Mouse (Mus musculus): Measurements from ENCODE around the gene Slc46a1. TPM values are rescaled to one million over a fixed set of nuclear protein-coding genes. Genes with fewer than 3 reads are reported as not detected.
A peak's percentile ranks its signal among the peaks of the same experiment; 100 is the strongest.

Gene Slc46a1
- total RNA-seq, 2 experiments from 2014 or later = 8.7 to 9.6 TPM

- intact Hi-C loops (cut with DNase I) = no loop called here
- peak; percentile 94 to 97 for DNase-seq (ENCODE audit: extremely low spot score in 1 of 2, low spot score in 2 of 2)
These were observed 32.3 kb downstream of the Slc46a1 start, which contains the start of gene Sarm1 for GRCm38 (mm10) chr11:78497544-78498522. Sarm1 (minus strand) TSS chr11:78497754.

- intact Hi-C loops (cut with DNase I) = no loop called here
- peak in 1 of 2 experiments; percentile 80 for DNase-seq (ENCODE audit: extremely low spot score in 1 of 2, low spot score in 2 of 2)
These were observed 33.5 kb downstream of the Slc46a1 start, which contains the start of gene Vtn for GRCm38 (mm10) chr11:78499004-78499403. Vtn (plus strand) TSS chr11:78499091.

- intact Hi-C loops (cut with DNase I) = no loop called here
These were observed 34.0 kb downstream of the Slc46a1 start for GRCm38 (mm10) chr11:78499543-78499942.

GRCm38 (mm10) chr11:78500623-78501202, 35.2 kb downstream of the Slc46a1 start:
- no peak for DNase-seq (ENCODE audit: extremely low spot score in 1 of 2, low spot score in 2 of 2)

More at GRCm38 (mm10) chr11:78499543-78499942, 34.0 kb downstream of the Slc46a1 start:
- no peak for DNase-seq (ENCODE audit: extremely low spot score in 1 of 2, low spot score in 2 of 2)

GRCm38 (mm10) chr11:78501529-78501928, 36.0 kb downstream of the Slc46a1 start:
- DNase-seq (ENCODE audit: extremely low spot score in 1 of 2, low spot score in 2 of 2) = no peak
- intact Hi-C loops (cut with DNase I) = no loop called here

More at GRCm38 (mm10) chr11:78500623-78501202, 35.2 kb downstream of the Slc46a1 start:
- intact Hi-C loops (cut with DNase I) = no loop called here

- DNase-seq (ENCODE audit: extremely low spot score in 1 of 2, low spot score in 2 of 2) = no peak
- intact Hi-C loops (cut with DNase I) = no loop called here
These were observed 37.6 kb downstream of the Slc46a1 start, which contains the start of gene Sebox for GRCm38 (mm10) chr11:78502909-78503650. Sebox (plus strand) TSS chr11:78503447.

- intact Hi-C loops (cut with DNase I) = no loop called here
- DNase-seq (ENCODE audit: extremely low spot score in 1 of 2, low spot score in 2 of 2) = no peak
These were observed 39.9 kb downstream of the Slc46a1 start for GRCm38 (mm10) chr11:78505430-78505829.

- no peak for DNase-seq (ENCODE audit: extremely low spot score in 1 of 2, low spot score in 2 of 2)
- intact Hi-C loops (cut with DNase I) = no loop called here
These were observed 43.7 kb downstream of the Slc46a1 start for GRCm38 (mm10) chr11:78509148-78509547.

GRCm38 (mm10) chr11:78512025-78512957, 46.8 kb downstream of the Slc46a1 start, which contains the start of the genes Tmem199 and Poldip2:
Tmem199 (minus strand) TSS chr11:78512172.
Poldip2 (plus strand) TSS chr11:78512193.
- intact Hi-C loops (cut with DNase I) = no loop called here
- peak; percentile 85 to 95 for DNase-seq (ENCODE audit: extremely low spot score in 1 of 2, low spot score in 2 of 2)

GRCm38 (mm10) chr11:78513106-78513790, 47.8 kb downstream of the Slc46a1 start:
- intact Hi-C loops (cut with DNase I) = no loop called here
- no peak for DNase-seq (ENCODE audit: extremely low spot score in 1 of 2, low spot score in 2 of 2)

- no peak for DNase-seq (ENCODE audit: extremely low spot score in 1 of 2, low spot score in 2 of 2)
- intact Hi-C loops (cut with DNase I) = no loop called here
These were observed 50.2 kb downstream of the Slc46a1 start for GRCm38 (mm10) chr11:78515549-78516325.

GRCm38 (mm10) chr11:78518931-78519330, 53.4 kb downstream of the Slc46a1 start:
- intact Hi-C loops (cut with DNase I) = no loop called here

More at GRCm38 (mm10) chr11:78518931-78519330, 53.4 kb downstream of the Slc46a1 start:
- no peak for DNase-seq (ENCODE audit: extremely low spot score in 1 of 2, low spot score in 2 of 2)

Other genes with a start within 250 kb of the Slc46a1 start
- 10 to 100 TPM; 60.5 to 65.2 TPM for gene Sdf2, start 220.0 kb upstream of the Slc46a1 start, total RNA-seq (2021)
- 10 to 100 TPM; 86.3 to 87.6 TPM for gene Supt6, start 219.7 kb upstream of the Slc46a1 start, total RNA-seq (2021)
- 100 to 1,000 TPM; 161 to 169 TPM for gene 2610507B11Rik, start 203.9 kb upstream of the Slc46a1 start, total RNA-seq (2021)
- gene BC030499, start 174.9 kb upstream of the Slc46a1 start, total RNA-seq (2021) = 1 to 10 TPM; 1.6 TPM
- gene Spag5, start 164.2 kb upstream of the Slc46a1 start, total RNA-seq (2021) = 1 to 10 TPM; 3.1 to 3.9 TPM
- 100 to 1,000 TPM; 291 to 324 TPM for gene Aldoc, start 142.7 kb upstream of the Slc46a1 start, total RNA-seq (2021)
- 10 to 100 TPM; 72.3 to 76.6 TPM for gene Pigs, start 137.3 kb upstream of the Slc46a1 start, total RNA-seq (2021)
- 10 to 100 TPM; 34.6 to 35.8 TPM for gene Unc119, start 122.2 kb upstream of the Slc46a1 start, total RNA-seq (2021)
- not detected for gene Foxn1, start 79.1 kb upstream of the Slc46a1 start, total RNA-seq (2021)
- not detected for gene Slc13a2, start 43.5 kb upstream of the Slc46a1 start, total RNA-seq (2021)
- 10 to 100 TPM; 51.2 to 59.2 TPM for gene Sarm1, start 32.1 kb downstream of the Slc46a1 start, total RNA-seq (2021)
- 10 to 100 TPM; 74.5 to 75.4 TPM for gene Vtn, start 33.4 kb downstream of the Slc46a1 start, total RNA-seq (2021)
- gene Sebox, start 37.8 kb downstream of the Slc46a1 start, total RNA-seq (2021) = 1 to 10 TPM in 1 of 2 experiments, under 1 TPM in 1; 0.61 to 1.1 TPM
- gene Tmem199, start 46.5 kb downstream of the Slc46a1 start, total RNA-seq (2021) = 10 to 100 TPM; 37.2 to 38.7 TPM
- gene Poldip2, start 46.5 kb downstream of the Slc46a1 start, total RNA-seq (2021) = 100 to 1,000 TPM; 117 to 119 TPM
- gene Tnfaip1, start 70.6 kb downstream of the Slc46a1 start, total RNA-seq (2021) = 10 to 100 TPM; 49.3 to 51.2 TPM
- gene Ift20, start 70.7 kb downstream of the Slc46a1 start, total RNA-seq (2021) = 10 to 100 TPM; 70.5 to 76.7 TPM
- 10 to 100 TPM; 26.2 to 28.8 TPM for gene Tmem97, start 85.1 kb downstream of the Slc46a1 start, total RNA-seq (2021)
- 10 to 100 TPM; 59.1 to 59.4 TPM for gene Nlk, start 231.7 kb downstream of the Slc46a1 start, total RNA-seq (2021)

Data from left cerebral cortex, postnatal 10 days (tissue).